Mouse (Mus musculus) kidney, adult 9 months (tissue): ENCODE measurements around the gene Gm47289.

Source experiments
- DNase-seq: peaks from one replicate; pipeline ENCODE4 v3.0.0; 2022

Gm47289 gene

DNA sequence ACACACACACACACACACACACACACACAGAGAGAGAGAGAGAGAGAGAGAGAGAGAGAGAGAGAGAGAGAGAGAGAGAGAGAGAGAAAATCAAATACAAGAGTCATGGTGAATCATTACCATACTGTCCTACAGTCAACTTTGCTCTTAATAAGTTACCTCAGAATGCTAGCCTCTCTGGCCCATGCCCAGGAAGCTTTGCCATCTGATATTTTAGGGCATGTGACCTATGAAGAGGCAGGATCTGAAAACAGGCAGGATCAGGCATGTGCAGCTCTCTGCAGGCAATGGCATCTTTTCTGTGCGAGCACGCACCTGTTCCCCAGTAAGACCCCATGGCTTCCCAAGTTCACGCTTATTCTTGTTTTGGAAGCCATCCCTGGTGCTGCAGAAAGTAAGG lies 1.7 kb downstream of the Gm47289 start:
- DNase-seq = peak; percentile 97

DNA sequence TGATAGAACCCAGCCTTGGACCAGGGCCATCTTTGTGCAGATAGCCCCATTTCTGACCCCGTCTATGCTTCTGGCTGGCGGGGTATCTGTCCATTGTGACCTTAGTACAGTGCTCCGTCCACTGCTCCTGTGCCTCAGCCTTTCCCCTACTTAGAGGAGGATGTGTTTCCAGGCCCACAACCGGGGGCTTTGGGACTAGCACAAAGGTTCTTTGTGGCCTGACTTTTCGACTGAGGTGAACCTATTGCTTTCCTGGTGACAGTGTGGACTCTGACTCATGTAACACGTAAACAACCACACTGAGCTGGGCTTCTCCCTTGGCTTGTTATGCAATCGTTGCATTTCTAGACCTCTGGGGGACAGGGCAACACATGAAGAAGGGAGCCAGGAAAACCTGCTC lies 5.8 kb downstream of the Gm47289 start:
- peak; percentile 91 for DNase-seq

DNA sequence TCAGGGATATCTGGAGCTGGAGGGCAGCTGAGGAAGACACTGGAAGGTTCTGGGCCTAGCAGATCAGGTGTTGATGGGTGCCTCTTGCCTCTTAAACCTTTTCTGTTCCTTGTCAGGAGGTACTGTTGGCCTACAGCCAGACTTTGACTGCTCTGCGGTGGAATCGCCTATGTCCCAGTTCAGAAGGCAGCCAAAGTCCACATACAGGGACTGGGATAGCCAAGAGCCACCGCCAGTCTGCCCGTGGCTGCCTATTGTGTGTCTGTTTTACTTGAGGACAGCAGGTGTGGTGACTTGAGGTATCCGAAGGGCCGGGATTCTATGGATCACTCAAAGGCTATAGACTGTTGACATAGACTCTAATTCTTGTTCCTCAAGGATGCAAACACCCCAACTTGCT lies 6.6 kb downstream of the Gm47289 start:
- DNase-seq = peak; percentile 92

DNA sequence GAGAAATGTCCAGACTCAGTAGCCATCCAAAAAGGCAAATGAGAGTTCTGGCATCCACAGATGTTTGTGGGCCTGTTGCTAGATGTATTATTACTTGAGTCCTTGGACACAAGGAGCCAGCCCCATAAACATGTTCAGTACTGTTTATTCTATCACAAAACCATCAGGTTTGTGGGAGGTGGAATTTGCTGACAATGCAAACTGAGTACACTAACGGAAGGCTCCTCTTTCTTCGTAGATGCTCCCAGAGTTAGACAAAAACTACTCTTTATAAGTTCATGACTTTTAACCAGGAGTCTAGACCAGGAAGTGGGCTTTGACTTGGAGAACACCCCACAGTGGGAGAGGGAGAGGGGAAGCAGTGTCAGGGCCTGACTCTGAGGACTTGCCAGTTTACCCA lies 8.6 kb downstream of the Gm47289 start:
- DNase-seq = no peak

DNA sequence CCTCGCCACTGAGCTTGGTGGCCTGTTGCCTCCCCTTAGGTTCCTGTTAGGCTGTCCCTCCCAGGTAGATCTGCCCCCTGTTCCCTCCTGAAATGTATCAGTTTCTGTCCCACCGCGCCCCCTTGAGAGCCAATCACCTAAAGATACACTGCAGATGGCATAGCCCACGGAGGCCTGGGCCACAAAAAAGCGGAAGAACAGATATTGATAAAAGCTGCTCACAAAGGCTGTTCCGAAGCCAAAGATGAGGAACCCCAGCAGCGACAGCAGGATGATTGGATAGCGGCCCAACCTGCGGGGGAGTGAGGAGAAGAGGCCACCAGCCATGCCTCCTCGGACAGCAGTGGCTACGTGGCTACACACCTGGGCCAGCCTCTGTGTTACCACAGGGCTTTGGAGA lies 20.3 kb downstream of the Gm47289 start:
- no peak for DNase-seq

DNA sequence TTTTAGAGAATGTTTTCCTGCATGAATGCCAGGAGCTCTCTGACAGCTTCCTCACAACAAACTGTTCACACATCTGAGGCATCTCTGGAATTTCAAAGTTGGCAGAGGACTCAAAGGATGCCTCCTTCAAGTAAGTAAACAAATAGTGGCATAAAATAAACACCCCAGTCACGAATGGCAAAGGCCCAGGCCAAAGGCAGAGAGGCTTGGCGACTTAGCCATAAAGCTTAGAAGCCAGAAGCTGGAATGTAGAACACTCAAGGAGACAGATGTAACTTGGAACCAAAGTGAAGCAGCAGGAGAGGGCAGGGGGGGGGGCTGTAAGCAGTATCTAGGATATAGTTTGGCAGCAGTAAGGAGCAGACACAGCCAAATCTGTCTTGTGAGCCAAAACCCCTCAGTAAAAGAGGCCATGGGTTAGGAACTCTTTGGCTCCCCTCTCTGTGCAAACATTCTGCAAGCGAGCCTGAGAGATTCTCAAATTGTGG lies 22.3 kb downstream of the Gm47289 start:
- DNase-seq = peak; percentile 69

DNA sequence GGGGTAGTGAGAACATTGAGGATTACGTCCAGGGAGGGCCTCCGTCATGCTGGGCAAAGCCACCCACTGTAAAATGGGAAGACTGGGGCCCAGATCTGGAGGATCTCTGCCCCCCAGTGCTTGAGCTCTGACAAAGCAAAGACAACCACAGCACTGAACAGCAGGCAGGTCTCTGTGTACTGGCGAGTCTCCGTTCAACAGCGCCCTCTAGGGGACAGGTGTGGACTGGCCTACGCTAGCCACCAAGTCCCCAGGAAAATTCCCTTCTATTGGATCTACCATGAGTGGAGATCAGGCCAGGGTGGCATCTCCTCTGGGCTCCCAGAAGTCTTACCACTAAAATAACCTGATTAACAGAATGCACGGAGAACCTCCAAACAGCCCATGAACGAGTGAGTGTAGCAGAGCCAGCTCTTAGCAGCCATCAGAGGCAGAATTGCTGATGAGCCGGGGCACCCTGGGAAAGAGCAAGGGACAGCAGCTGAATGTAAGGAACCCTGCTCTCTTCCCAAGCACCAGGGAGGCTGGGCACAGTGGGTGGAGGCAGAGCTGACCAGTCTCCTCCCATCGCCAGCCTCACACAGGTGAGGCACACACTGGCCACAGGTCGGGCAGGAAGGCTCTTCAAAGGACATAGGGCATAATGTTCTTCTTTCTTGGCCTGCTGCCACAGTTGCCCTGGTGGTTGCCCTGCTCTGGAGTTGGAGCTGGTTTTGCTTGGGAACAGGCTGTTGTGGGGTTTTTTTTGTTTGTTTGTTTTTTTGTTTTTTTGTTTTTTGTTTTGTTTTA lies 33.4 kb downstream of the Gm47289 start:
- peak; percentile 92 for DNase-seq

DNA sequence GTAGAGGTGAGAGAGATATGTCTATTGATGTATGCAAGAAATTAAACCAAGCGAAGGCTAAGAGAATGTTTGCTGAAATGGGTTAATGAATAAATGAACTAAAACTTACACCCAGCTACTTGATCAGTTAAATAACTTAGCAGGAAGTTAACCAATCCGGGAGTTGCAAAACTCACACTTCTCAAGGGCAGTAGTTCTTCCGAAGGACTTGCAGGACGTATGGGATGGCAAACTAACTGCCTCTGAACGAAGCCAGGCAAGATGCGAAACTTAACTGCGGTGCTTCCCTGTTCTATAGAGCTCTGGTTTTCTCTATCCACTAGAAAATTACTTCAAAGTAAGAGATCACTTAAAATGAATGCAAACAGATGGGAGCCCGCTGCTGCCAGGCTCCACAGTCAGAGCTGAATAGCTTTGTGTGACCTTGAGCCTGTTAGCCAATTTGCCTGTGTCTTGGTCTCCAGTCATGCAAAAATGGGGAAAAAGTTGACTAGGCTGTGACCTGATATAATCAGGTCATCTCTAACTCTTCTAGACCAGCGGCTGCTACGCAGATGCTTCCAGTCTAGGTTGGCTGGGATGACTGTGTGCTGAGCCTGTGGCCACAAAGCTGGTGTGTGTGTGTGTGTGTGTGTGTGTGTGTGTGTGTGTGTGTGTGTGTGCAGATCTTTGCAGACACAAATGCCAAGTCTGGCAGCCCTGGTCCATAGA lies 40.3 kb downstream of the Gm47289 start:
- DNase-seq = peak; percentile 84

DNA sequence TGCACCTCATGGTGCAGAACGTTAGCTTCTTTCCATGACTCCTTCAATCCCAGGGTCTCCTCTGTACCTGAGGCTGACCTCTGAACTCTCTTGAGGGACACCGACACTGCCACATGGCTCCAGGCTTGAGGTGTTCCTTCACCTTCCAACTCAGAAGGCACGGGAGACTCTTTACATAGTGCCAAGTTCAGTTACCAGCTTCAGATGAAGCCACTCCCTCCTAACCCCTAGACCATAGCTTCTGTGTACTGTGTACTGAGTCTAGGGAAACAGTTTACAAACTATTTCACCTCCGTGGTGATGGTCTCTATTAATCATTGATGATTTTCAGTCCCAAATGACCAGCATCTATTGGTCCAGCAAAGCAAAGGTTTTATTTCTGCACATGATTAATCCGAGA lies 42.7 kb downstream of the Gm47289 start:
- DNase-seq = peak; percentile 66

DNA sequence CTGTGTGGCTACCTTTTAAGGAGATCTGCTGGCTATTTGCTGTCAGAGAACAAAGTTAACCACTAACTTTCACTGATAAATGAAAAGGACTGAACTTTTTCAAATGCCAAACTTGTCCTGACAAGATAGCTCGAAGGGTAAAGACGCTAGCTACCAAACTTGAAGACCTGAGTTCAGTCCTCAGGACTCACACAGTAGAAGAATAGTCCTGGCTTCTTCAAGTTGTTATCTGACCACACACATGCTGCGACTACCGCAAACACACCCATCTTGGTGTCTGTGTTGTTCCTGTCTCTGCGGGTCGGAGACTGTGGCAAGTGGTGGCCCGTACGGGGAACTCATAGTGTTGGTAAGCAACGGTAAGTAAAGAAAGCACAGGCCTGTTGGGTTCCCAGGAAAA lies 44.7 kb downstream of the Gm47289 start:
- peak; percentile 50 for DNase-seq

DNA sequence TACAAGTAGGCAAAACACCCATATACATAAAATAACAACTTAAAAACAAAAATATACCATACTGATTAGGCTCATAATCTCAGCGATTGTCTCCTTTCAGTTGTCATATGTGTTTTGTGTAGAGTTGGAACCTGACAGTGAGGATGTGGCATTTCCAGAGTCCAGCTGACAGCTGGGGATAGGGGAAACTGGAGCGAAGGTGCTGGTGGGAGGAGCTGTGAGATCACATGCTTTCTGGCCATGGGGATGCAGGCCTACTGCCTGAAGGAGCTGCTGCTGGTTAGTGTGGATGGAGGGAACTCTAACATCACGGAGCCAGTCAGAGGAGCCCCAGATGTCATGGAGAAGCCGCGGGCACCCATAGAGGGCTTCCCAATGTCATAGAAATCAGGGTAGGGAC lies 46.8 kb downstream of the Gm47289 start:
- DNase-seq = peak; percentile 48

DNA sequence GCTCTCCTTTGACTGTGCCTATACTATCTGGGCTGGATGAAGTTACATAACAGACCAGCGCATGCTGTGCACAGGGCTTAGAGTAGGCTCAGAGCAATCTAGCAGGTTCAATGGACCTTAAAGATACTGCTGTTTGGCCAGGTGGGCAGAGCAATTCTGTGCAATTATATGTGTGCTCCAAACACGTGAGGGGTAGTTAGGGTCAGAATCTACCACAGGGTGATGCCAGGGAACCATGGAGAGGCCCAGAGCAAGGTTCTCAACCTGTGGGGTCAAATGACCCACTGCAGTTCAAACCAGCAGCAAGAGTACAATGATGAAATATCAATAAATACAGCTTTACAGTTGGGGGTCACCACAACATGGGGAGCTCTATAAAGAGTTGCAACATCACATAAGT lies 47.7 kb downstream of the Gm47289 start:
- DNase-seq = peak; percentile 77

DNA sequence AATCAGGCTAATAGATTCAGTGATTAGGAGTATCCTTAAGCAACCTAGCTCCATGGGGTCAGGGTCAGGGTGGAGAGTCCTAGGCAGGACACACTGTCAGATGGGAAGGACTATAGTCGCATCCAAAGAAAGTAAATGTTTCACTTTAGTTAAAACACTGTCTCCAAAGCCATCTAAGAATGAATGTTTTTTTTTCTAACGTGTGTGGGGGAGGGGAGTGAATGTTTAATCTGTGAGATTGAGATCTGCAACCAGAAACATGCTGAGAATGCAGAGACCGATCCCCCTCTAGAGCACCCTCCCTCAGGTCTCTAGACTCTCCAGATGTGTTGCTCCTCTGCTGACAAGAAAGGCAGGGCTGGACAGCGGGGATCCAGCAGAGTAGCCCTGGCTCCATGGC lies 48.2 kb downstream of the Gm47289 start:
- peak; percentile 96 for DNase-seq

DNA sequence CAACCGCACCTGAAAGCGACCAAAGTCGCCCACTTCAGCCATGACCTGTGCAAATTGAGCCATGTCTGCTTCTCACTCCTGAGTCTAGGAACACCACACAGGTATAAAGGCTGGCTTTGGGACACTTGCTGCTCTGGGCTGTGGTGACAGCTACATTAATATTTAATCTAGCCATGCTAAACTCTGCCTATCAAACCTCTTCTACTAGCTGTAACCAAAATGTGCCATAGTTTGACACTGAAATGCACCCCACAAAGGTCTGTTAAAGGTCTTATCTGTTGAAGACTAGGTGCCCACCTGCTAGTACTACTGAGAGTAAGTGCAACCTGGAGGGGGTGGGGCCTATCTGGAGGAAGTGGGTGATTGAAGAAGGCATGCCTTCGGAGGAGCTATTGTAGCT lies 50.0 kb downstream of the Gm47289 start, which contains the start of gene Slc22a13:
Gene Slc22a13 (minus strand): TSS at position 101 of the 400 bp plus-strand sequence.
- DNase-seq = no peak
